Comparison of ENCODE assay signal across 10 mouse cellular contexts in the genomic region with DNA sequence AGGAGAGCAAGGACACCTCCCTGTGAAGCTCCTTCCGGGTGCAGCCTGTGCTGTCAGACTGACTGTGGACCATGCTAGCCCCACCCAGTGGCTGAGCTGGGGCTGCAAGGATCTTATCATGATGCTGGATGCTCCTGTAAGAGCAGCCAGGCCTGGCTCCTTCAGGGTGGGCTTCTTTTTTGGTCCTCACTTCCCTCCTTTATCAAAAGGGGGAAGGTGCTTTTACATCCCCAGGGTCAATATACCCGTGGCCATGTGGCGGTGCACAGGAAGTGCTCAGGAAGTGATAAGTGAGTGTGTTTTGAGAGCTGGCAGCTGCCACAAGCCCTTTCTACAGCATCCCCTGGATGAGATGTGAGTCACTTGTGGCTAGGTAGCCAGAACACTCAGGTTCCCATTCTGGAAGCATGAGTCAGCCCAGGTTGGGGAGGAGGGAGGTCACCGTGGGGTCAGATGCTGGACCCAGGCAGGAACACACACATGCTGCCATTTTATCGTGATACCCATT. TPM values are rescaled to one million over a fixed set of nuclear protein-coding genes. Genes with fewer than 3 reads are reported as not detected.
DNase-seq lines count a peak whose midpoint lies in the region; ATAC-seq and TF ChIP-seq lines count a peak whose summit lies in the region.
"Had no signal": no experiment of that assay in that cellular context is flagged by ENCODE, and none has a peak within 500 bp of the region (broad histone marks: within the 10 kb centered on the region; RNA-seq: fewer than 3 reads in every experiment).

No protein-coding gene starts in this region.

- DNase-seq in frontal cortex, postnatal 36 days (ENCODE audit: low spot score in 2 of 2) = no peak
- DNase-seq in thymus, postnatal 0 days (ENCODE audit: low spot score) = peak; percentile 9
- DNase-seq in thymus, postnatal 10 days (ENCODE audit: low spot score in 2 of 2) = no peak
- no peak for DNase-seq in liver, adult 2 months (ENCODE audit: extremely low read depth, low read depth, low spot score)
- peak; percentile 26 for DNase-seq in thymus, postnatal 14 days
- no peak for DNase-seq in adrenal gland, postnatal 25 days
- DNase-seq in left cerebral cortex, adult 8-10 months (ENCODE audit: low spot score in 2 of 2) = no peak

- peak; percentile 14; the same call in 1 of the 2 replicates for TF ChIP-seq CTCF in liver, adult 2 months (IDR thresholded peaks at IDR 0.05; ENCODE audit: low read depth, low read length)

- no peak overlapping the region for H3K27ac ChIP-seq in liver, adult 2 months (replicated peaks; ENCODE audit: insufficient read depth, low read depth, low read length)
- H3K27ac ChIP-seq: heart, embryonic 13.5 days had no signal

- no peaks in the 10 kb centered on the region for H3K36me3 ChIP-seq in liver, adult 2 months (ENCODE audit: control insufficient read depth, insufficient read depth, low read length)
- H3K36me3 ChIP-seq: heart, embryonic 13.5 days had no signal

- 42% methylated on average over 5 of the region's 5 CpGs for WGBS in liver, adult 2 months

- H3K79me2 ChIP-seq in liver, adult 2 months (ENCODE audit: control insufficient read depth, insufficient read depth, low read length) = no peaks in the 10 kb centered on the region

- H3K27me3 ChIP-seq in liver, adult 2 months (ENCODE audit: control insufficient read depth, insufficient read depth, low read length) = no peaks in the 10 kb centered on the region

- no peaks in the 10 kb centered on the region for H3K4me1 ChIP-seq in liver, adult 2 months (ENCODE audit: control insufficient read depth, insufficient read depth, low read length)

- TF ChIP-seq POLR2A in liver, adult 2 months (IDR thresholded peaks at IDR 0.05; ENCODE audit: extremely low read depth, insufficient read depth, low read length) = no peak

- H3K9ac ChIP-seq in liver, adult 2 months (ENCODE audit: low read depth, low read length) = no peak overlapping the region
- H3K9ac ChIP-seq: heart, embryonic 13.5 days had no signal

- ATAC-seq in frontal cortex, adult (ENCODE audit: low TSS enrichment) = peak; percentile 73; the same call in 1 of the 2 replicates

- H3K4me3 ChIP-seq in liver, adult 2 months (ENCODE audit: insufficient read depth, low read depth, low read length) = no peak overlapping the region
- H3K4me3 ChIP-seq: heart, embryonic 13.5 days had no signal

RNA-seq across cellular contexts. Expression of gene Krt80, which starts 18.1 kb away (rescaled TPM):
- polyA plus RNA-seq in thymus, postnatal 0 days (2015; fragmentation: Nextera tagmentation; extraction: Ambion mirVana) = 0.65 and 0.72 TPM in 2 replicates
- total RNA-seq in liver, adult 2 months (2014; rRNA removed) = 0.07 and 0.09 TPM in 2 replicates
- 0.15 and 0.46 TPM in 2 replicates for polyA plus RNA-seq in liver, adult 2 months (2012; rRNA removed)
- 1.0 and 1.3 TPM in 2 replicates for total RNA-seq in adrenal gland, postnatal 25 days (2021)
- 1 to 10 TPM; 3.4 to 5.1 (median 4.2) TPM for total RNA-seq in left cerebral cortex, adult 8-10 months (2022)
- polyA plus RNA-seq: neural tube, embryonic 11.5 days had no signal

RNA-seq across cellular contexts. Expression of gene Krt7, which starts 22.8 kb away (rescaled TPM):
- polyA plus RNA-seq in thymus, postnatal 0 days (2015; fragmentation: Nextera tagmentation; extraction: Ambion mirVana) = 84.1 and 92.4 TPM in 2 replicates
- 0.20 and 0.37 TPM in 2 replicates for total RNA-seq in liver, adult 2 months (2014; rRNA removed)
- polyA plus RNA-seq in liver, adult 2 months (2012; rRNA removed) = 0.29 and 0.31 TPM in 2 replicates
- total RNA-seq in adrenal gland, postnatal 25 days (2021) = 0.67 and 0.76 TPM in 2 replicates
- under 1 TPM in 3 of 4 experiments, not detected in 1; 0.15 to 0.65 (median 0.19) TPM for total RNA-seq in left cerebral cortex, adult 8-10 months (2022)

RNA-seq across cellular contexts. Expression of gene Krt87, which starts 50.5 kb away (rescaled TPM):
- polyA plus RNA-seq in thymus, postnatal 0 days (2015; fragmentation: Nextera tagmentation; extraction: Ambion mirVana) = 0.51 and 0.91 TPM in 2 replicates
- total RNA-seq in liver, adult 2 months (2014; rRNA removed) = not detected in 2 replicates
- not detected in 2 replicates for polyA plus RNA-seq in liver, adult 2 months (2012; rRNA removed)
- not detected in 2 replicates for total RNA-seq in adrenal gland, postnatal 25 days (2021)
- under 1 TPM in 1 of 4 experiments, not detected in 3; 0.21 TPM for total RNA-seq in left cerebral cortex, adult 8-10 months (2022)
- polyA plus RNA-seq: neural tube, embryonic 11.5 days had no signal

RNA-seq across cellular contexts. Expression of gene Krt88, which starts 59.5 kb away (rescaled TPM):
- polyA plus RNA-seq in thymus, postnatal 0 days (2015; fragmentation: Nextera tagmentation; extraction: Ambion mirVana) = 0.28 TPM in 1 of 2 replicates, not detected in the other
- not detected in 2 replicates for total RNA-seq in liver, adult 2 months (2014; rRNA removed)
- not detected in 2 replicates for polyA plus RNA-seq in liver, adult 2 months (2012; rRNA removed)
- not detected in 2 replicates for total RNA-seq in adrenal gland, postnatal 25 days (2021)
- total RNA-seq in left cerebral cortex, adult 8-10 months (2022) = not detected
- polyA plus RNA-seq: heart, embryonic 13.5 days; neural tube, embryonic 11.5 days had no signal

Comparison
In these comparisons a context has a peak if more than half of its experiments do, and no peak if none do; other contexts are left out.
1. DNase-seq: peak in thymus, postnatal 0 days (single experiment) and thymus, postnatal 14 days (single experiment); none in frontal cortex, postnatal 36 days (0 of 2), thymus, postnatal 10 days (0 of 2), liver, adult 2 months (single experiment), adrenal gland, postnatal 25 days (single experiment) and left cerebral cortex, adult 8-10 months (0 of 2).